Mouse (Mus musculus): ENCODE measurements around the gene Slc9a8. TPM values are rescaled to one million over a fixed set of nuclear protein-coding genes. Genes with fewer than 3 reads are reported as not detected.

The Slc9a8 gene
- polyA plus RNA-seq, 1 experiment from 2014 or later, result 25.9 TPM

GRCm38 (mm10) chr2:167503896-167504349 is 82.4 kb downstream of the Slc9a8 start:
- ATAC-seq (ENCODE audit: low read depth), result peak; percentile 20; the same call in 1 of the 2 replicates
- H3K9me3 ChIP-seq (ENCODE audit: control insufficient read depth, low read length), result no peaks in the 10 kb centered on the region
- under 1% methylated on average over 32 of the region's 32 CpGs for WGBS

GRCm38 (mm10) chr2:167505127-167505526 is 83.6 kb downstream of the Slc9a8 start:
- Histone ChIP-seq H3K4me2 (ENCODE audit: low read depth, low read length) (peak overlapping the region; percentile 82; the same call in 1 of the 2 replicates), H3K27ac (ENCODE audit: low read depth, low read length) (no peak overlapping the region), H3K4me3 (ENCODE audit: low read depth, low read length) (0 out of 2 replicates have a peak overlapping the region, but pooled peaks have one; percentile 1), H3K9ac (replicated peaks; ENCODE audit: low read depth, low read length) (0 out of 2 replicates have a peak overlapping the region, but pooled peaks have one; percentile 7), H3K27me3 (ENCODE audit: control insufficient read depth, insufficient read depth, low read length) (no peaks in the 10 kb centered on the region), H3K36me3 (ENCODE audit: control insufficient read depth, insufficient read depth, low read length) (peaks cover 5% of the 10 kb centered on the region; the same call in 1 of the 2 replicates), H3K9me3 (ENCODE audit: control insufficient read depth, low read length) (no peaks in the 10 kb centered on the region), H3K4me1 (ENCODE audit: control insufficient read depth, insufficient read depth, low read length) (peaks cover 29% of the 10 kb centered on the region)
- no peak for ATAC-seq (ENCODE audit: low read depth)
- WGBS, result 89% methylated on average over 3 of the region's 3 CpGs

More at GRCm38 (mm10) chr2:167503896-167504349, 82.4 kb downstream of the Slc9a8 start:
- H3K4me3 ChIP-seq (ENCODE audit: low read depth, low read length), result peak overlapping the region; percentile 97
- H3K27me3 ChIP-seq (ENCODE audit: control insufficient read depth, insufficient read depth, low read length), result no peaks in the 10 kb centered on the region
- peak overlapping the region; percentile 89 for H3K27ac ChIP-seq (ENCODE audit: low read depth, low read length)
- H3K4me1 ChIP-seq (ENCODE audit: control insufficient read depth, insufficient read depth, low read length), result peaks cover 29% of the 10 kb centered on the region
- H3K4me2 ChIP-seq (ENCODE audit: low read depth, low read length), result peak overlapping the region; percentile 82
- peak overlapping the region; percentile 90 for H3K9ac ChIP-seq (replicated peaks; ENCODE audit: low read depth, low read length)
- H3K36me3 ChIP-seq (ENCODE audit: control insufficient read depth, insufficient read depth, low read length), result 0 out of 2 replicates have a peak, but pooled peaks cover 5% of the 10 kb centered on the region

GRCm38 (mm10) chr2:167506546-167507260 is 85.2 kb downstream of the Slc9a8 start:
- Histone ChIP-seq H3K36me3 (ENCODE audit: control insufficient read depth, insufficient read depth, low read length) (peaks cover 9% of the 10 kb centered on the region; the same call in 1 of the 2 replicates), H3K27ac (ENCODE audit: low read depth, low read length) (no peak overlapping the region), H3K4me2 (ENCODE audit: low read depth, low read length) (no peak overlapping the region), H3K9me3 (ENCODE audit: control insufficient read depth, low read length) (no peaks in the 10 kb centered on the region), H3K4me1 (ENCODE audit: control insufficient read depth, insufficient read depth, low read length) (peaks cover 29% of the 10 kb centered on the region), H3K27me3 (ENCODE audit: control insufficient read depth, insufficient read depth, low read length) (no peaks in the 10 kb centered on the region), H3K9ac (replicated peaks; ENCODE audit: low read depth, low read length) (no peak overlapping the region), H3K4me3 (ENCODE audit: low read depth, low read length) (no peak overlapping the region)
- no peak for ATAC-seq (ENCODE audit: low read depth)
- 99% methylated on average over 10 of the region's 10 CpGs for WGBS

- H3K4me3 ChIP-seq (ENCODE audit: low read depth, low read length), result no peak overlapping the region
- H3K4me1 ChIP-seq (ENCODE audit: control insufficient read depth, insufficient read depth, low read length), result peaks cover 29% of the 10 kb centered on the region
- no peaks in the 10 kb centered on the region for H3K27me3 ChIP-seq (ENCODE audit: control insufficient read depth, insufficient read depth, low read length)
- no peak for ATAC-seq (ENCODE audit: low read depth)
- H3K27ac ChIP-seq (ENCODE audit: low read depth, low read length), result no peak overlapping the region
- H3K9ac ChIP-seq (replicated peaks; ENCODE audit: low read depth, low read length), result no peak overlapping the region
- H3K36me3 ChIP-seq (ENCODE audit: control insufficient read depth, insufficient read depth, low read length), result peaks cover 21% of the 10 kb centered on the region
- 94% methylated on average over 3 of the region's 3 CpGs for WGBS
- H3K4me2 ChIP-seq (ENCODE audit: low read depth, low read length), result no peak overlapping the region
- no peaks in the 10 kb centered on the region for H3K9me3 ChIP-seq (ENCODE audit: control insufficient read depth, low read length)
Observed at GRCm38 (mm10) chr2:167507719-167508385, 86.3 kb downstream of the Slc9a8 start.

- 93% methylated on average over 4 of the region's 4 CpGs for WGBS
- peaks cover 27% of the 10 kb centered on the region for H3K36me3 ChIP-seq (ENCODE audit: control insufficient read depth, insufficient read depth, low read length)
- no peak overlapping the region for H3K9ac ChIP-seq (replicated peaks; ENCODE audit: low read depth, low read length)
- no peak overlapping the region for H3K27ac ChIP-seq (ENCODE audit: low read depth, low read length)
- peaks cover 29% of the 10 kb centered on the region for H3K4me1 ChIP-seq (ENCODE audit: control insufficient read depth, insufficient read depth, low read length)
- ATAC-seq (ENCODE audit: low read depth), result no peak
- no peak overlapping the region for H3K4me2 ChIP-seq (ENCODE audit: low read depth, low read length)
- no peaks in the 10 kb centered on the region for H3K27me3 ChIP-seq (ENCODE audit: control insufficient read depth, insufficient read depth, low read length)
- H3K9me3 ChIP-seq (ENCODE audit: control insufficient read depth, low read length), result no peaks in the 10 kb centered on the region
- no peak overlapping the region for H3K4me3 ChIP-seq (ENCODE audit: low read depth, low read length)
Observed at GRCm38 (mm10) chr2:167508569-167508968, 87.1 kb downstream of the Slc9a8 start.

GRCm38 (mm10) chr2:167510485-167510884 is 89.0 kb downstream of the Slc9a8 start:
- WGBS, result 93% methylated on average over 3 of the region's 3 CpGs
- Histone ChIP-seq H3K4me2 (ENCODE audit: low read depth, low read length) (no peak overlapping the region), H3K36me3 (ENCODE audit: control insufficient read depth, insufficient read depth, low read length) (peaks cover 44% of the 10 kb centered on the region), H3K9ac (replicated peaks; ENCODE audit: low read depth, low read length) (no peak overlapping the region), H3K4me1 (ENCODE audit: control insufficient read depth, insufficient read depth, low read length) (peaks cover 14% of the 10 kb centered on the region), H3K27me3 (ENCODE audit: control insufficient read depth, insufficient read depth, low read length) (no peaks in the 10 kb centered on the region), H3K27ac (ENCODE audit: low read depth, low read length) (no peak overlapping the region), H3K9me3 (ENCODE audit: control insufficient read depth, low read length) (no peaks in the 10 kb centered on the region), H3K4me3 (ENCODE audit: low read depth, low read length) (no peak overlapping the region)
- ATAC-seq (ENCODE audit: low read depth), result no peak

- Histone ChIP-seq H3K4me1 (ENCODE audit: control insufficient read depth, insufficient read depth, low read length) (no peaks in the 10 kb centered on the region), H3K4me3 (ENCODE audit: low read depth, low read length) (no peak overlapping the region), H3K27ac (ENCODE audit: low read depth, low read length) (no peak overlapping the region), H3K27me3 (ENCODE audit: control insufficient read depth, insufficient read depth, low read length) (no peaks in the 10 kb centered on the region), H3K9ac (replicated peaks; ENCODE audit: low read depth, low read length) (no peak overlapping the region), H3K36me3 (ENCODE audit: control insufficient read depth, insufficient read depth, low read length) (peaks cover 58% of the 10 kb centered on the region), H3K9me3 (ENCODE audit: control insufficient read depth, low read length) (no peaks in the 10 kb centered on the region), H3K4me2 (ENCODE audit: low read depth, low read length) (no peak overlapping the region)
- 81% methylated on average over 9 of the region's 9 CpGs for WGBS
- no peak for ATAC-seq (ENCODE audit: low read depth)
Observed at GRCm38 (mm10) chr2:167512365-167512764, 90.9 kb downstream of the Slc9a8 start.

- ATAC-seq (ENCODE audit: low read depth), result no peak
- Histone ChIP-seq H3K4me3 (ENCODE audit: low read depth, low read length) (no peak overlapping the region), H3K36me3 (ENCODE audit: control insufficient read depth, insufficient read depth, low read length) (peaks cover 64% of the 10 kb centered on the region), H3K27ac (ENCODE audit: low read depth, low read length) (no peak overlapping the region), H3K9ac (replicated peaks; ENCODE audit: low read depth, low read length) (no peak overlapping the region), H3K27me3 (ENCODE audit: control insufficient read depth, insufficient read depth, low read length) (no peaks in the 10 kb centered on the region), H3K4me1 (ENCODE audit: control insufficient read depth, insufficient read depth, low read length) (no peaks in the 10 kb centered on the region), H3K9me3 (ENCODE audit: control insufficient read depth, low read length) (no peaks in the 10 kb centered on the region), H3K4me2 (ENCODE audit: low read depth, low read length) (no peak overlapping the region)
- WGBS, result 93% methylated on average over 5 of the region's 5 CpGs
Observed at GRCm38 (mm10) chr2:167512970-167513369, 91.5 kb downstream of the Slc9a8 start.

- no peak overlapping the region for H3K4me3 ChIP-seq (ENCODE audit: low read depth, low read length)
- WGBS, result 97% methylated on average over 4 of the region's 4 CpGs
- peaks cover 68% of the 10 kb centered on the region for H3K36me3 ChIP-seq (ENCODE audit: control insufficient read depth, insufficient read depth, low read length)
- H3K9me3 ChIP-seq (ENCODE audit: control insufficient read depth, low read length), result no peaks in the 10 kb centered on the region
- no peak overlapping the region for H3K9ac ChIP-seq (replicated peaks; ENCODE audit: low read depth, low read length)
- H3K27me3 ChIP-seq (ENCODE audit: control insufficient read depth, insufficient read depth, low read length), result no peaks in the 10 kb centered on the region
- no peaks in the 10 kb centered on the region for H3K4me1 ChIP-seq (ENCODE audit: control insufficient read depth, insufficient read depth, low read length)
- H3K4me2 ChIP-seq (ENCODE audit: low read depth, low read length), result no peak overlapping the region
- ATAC-seq (ENCODE audit: low read depth), result no peak
- H3K27ac ChIP-seq (ENCODE audit: low read depth, low read length), result no peak overlapping the region
Observed at GRCm38 (mm10) chr2:167514641-167515040, 93.1 kb downstream of the Slc9a8 start.
